Mouse (Mus musculus) embryonic facial prominence, embryonic 14.5 days (tissue): ENCODE data around the gene Tulp3. TPM values are rescaled to one million over a fixed set of nuclear protein-coding genes. Genes with fewer than 3 reads are reported as not detected.

Source experiments
- ATAC-seq: fragments of 200-750 bp; cut with Nextera tagmentation; 2 replicates; pipeline ENCODE4 v1.8.0; 2017; ENCODE audit warnings: low read depth, moderate number of reproducible peaks, moderate TSS enrichment
- DNase-seq: peaks from one replicate; pipeline ENCODE4 v3.0.0-alpha.2; 2015; ENCODE audit warnings: low spot score
- H3K27ac ChIP-seq: fragments of 300-500 bp; sonication (generic); replicated peaks from 2 replicates; pipeline ENCODE4 v1.5.1; 2014; ENCODE audit warnings: low read depth, mild to moderate bottlenecking, low read length, moderate library complexity
- H3K27me3 ChIP-seq: fragments of 300-500 bp; sonication (generic); replicated peaks from 2 replicates; pipeline ENCODE4 v1.6.1; 2014; ENCODE audit warnings: low read length; ENCODE audit not compliant: control insufficient read depth, insufficient read depth
- H3K36me3 ChIP-seq: fragments of 300-500 bp; sonication (generic); 2 replicates; pipeline ENCODE4 v1.6.1; 2014; ENCODE audit warnings: low read length, mixed read lengths; ENCODE audit not compliant: control insufficient read depth, insufficient read depth
- H3K4me1 ChIP-seq: fragments of 300-500 bp; sonication (generic); 2 replicates; pipeline ENCODE4 v1.6.1; 2014; ENCODE audit warnings: antibody characterized with exemption, low read length; ENCODE audit not compliant: control insufficient read depth, insufficient read depth
- H3K4me2 ChIP-seq: fragments of 300-500 bp; sonication (generic); 2 replicates; pipeline ENCODE4 v1.6.1; 2014; ENCODE audit warnings: low read depth, mild to moderate bottlenecking, low read length, moderate library complexity, mixed read lengths
- H3K4me3 ChIP-seq: fragments of 300-500 bp; sonication (generic); 2 replicates; pipeline ENCODE4 v1.5.1; 2014; ENCODE audit warnings: low read depth, mild to moderate bottlenecking, low read length
- H3K9ac ChIP-seq: fragments of 300-500 bp; sonication (generic); 2 replicates; pipeline ENCODE4 v1.6.1; 2014; ENCODE audit warnings: low read depth, mild to moderate bottlenecking, low read length, moderate library complexity, mixed read lengths
- H3K9me3 ChIP-seq: fragments of 300-500 bp; sonication (generic); 2 replicates; pipeline ENCODE4 v1.6.1; 2016; ENCODE audit warnings: low read length; ENCODE audit not compliant: control insufficient read depth
- WGBS: fragments of 180-500 bp; shearing (Covaris S2); extraction: QIAGEN DNeasy Blood & Tissue Kit; methylation state at CpG from one replicate; pipeline ENCODE4 v1.1.7; 2014; 5-methylcytosine and 5-hydroxymethylcytosine counted together
- polyA plus RNA-seq: library from polyadenylated mRNA; unstranded; fragments of >200 nt; fragmentation: Nextera tagmentation; extraction: Ambion mirVana; gene quantifications from 2 replicates; pipeline ENCODE4 v1.2.1, GENCODE M21; 2014

The Tulp3 gene
- polyA plus RNA-seq, 1 experiment from 2014 or later, result 21.9 TPM

DNA sequence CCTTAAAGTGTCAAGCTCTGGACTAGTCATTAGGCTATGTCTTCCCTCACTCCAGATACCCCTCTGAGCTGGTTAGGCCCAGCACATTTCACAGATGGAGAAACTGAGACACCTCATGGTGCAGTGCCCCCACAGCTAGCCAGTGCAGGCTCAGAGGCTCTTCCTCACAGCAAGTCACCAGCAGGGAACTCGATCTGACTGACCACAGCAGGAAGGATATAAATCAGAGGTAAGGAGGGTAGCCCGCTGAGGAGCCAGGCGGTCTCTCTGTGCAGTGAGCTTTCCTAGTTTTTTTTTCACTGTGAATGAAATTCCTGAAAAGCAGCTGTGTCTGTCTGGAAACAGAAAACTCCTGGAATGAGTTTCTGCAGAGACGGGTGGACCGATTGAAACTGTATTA lies 76.0 kb downstream of the Tulp3 start:
- WGBS, result 33% methylated on average over 5 of the region's 5 CpGs
- no peak for DNase-seq

DNA sequence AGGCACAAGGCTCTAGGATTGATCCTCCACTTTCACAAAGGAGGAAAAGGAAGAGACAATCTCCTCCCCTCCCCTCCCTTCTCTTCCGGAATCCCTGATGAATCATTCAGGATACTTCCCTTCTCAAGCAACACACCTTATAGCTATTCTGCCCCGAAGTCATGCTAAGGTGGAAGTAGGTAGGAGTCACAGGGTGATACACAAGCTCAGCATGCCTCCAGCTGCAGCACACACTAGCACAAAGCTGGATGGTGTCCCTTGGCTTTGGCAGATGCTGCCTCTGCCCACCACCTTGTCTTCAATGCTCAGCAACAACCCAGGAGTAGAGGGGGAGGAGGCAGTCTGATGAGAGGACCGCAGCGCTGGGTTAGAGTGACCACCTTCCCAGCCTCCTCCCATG lies 76.6 kb downstream of the Tulp3 start:
- Histone ChIP-seq H3K27me3 (no peaks in the 10 kb centered on the region), H3K9ac (no peak overlapping the region)
- no peak for ATAC-seq

More for the DNA sequence above, 76.0 kb downstream of the Tulp3 start:
- no peak overlapping the region for H3K27ac ChIP-seq
- H3K9me3 ChIP-seq, result no peaks in the 10 kb centered on the region
- H3K4me1 ChIP-seq, result peaks cover 6% of the 10 kb centered on the region
- no peak; the same call in 1 of the 2 replicates for ATAC-seq
- H3K9ac ChIP-seq, result no peak overlapping the region
- no peak overlapping the region for H3K4me2 ChIP-seq
- no peak overlapping the region for H3K4me3 ChIP-seq
- H3K27me3 ChIP-seq, result no peaks in the 10 kb centered on the region
- H3K36me3 ChIP-seq, result no peaks in the 10 kb centered on the region

DNA sequence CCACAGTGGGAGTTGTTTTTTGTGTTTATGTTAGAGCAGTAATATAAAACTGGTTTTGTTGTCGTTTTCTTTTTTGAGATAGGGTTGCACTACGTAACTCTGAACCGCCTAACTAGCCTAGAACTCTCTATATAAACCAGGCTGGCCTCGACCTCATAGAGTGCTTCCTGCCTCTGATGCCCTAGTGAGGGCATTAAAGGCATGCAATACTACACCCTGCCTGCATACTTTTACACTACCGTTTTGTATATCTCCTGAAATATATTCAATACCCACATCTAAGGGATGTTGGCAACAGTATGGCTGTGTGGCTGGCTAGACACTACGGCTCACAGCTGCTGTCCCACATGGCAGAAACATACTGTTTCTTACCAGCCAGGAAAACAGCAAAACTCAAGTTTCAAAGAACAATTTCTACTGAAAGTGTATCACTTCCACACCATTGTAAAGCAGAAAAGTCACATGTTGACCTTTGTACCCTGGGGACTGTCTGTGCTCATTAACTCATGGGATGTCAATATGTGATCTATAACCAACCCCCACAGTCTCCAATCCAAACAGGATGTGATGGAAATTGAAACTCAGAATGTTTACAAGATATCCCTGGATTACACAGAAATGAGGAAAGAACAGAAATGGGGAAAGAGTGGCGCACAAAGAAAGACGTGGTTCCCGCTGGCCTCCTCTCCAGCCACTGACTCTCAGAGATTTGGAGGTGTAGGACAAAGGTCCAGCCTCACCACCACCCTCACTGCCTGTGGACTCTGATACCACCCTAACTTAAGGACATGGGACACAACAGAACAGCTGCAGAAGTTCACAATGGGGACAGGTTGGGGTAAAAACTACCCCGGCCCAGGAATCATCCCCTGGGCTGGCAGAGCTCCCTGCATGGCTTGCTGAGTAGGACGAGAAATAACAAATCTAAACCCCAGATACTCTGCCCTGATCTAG lies 78.2 kb downstream of the Tulp3 start:
- no peaks in the 10 kb centered on the region for H3K36me3 ChIP-seq
- no peak overlapping the region for H3K27ac ChIP-seq
- no peak overlapping the region for H3K4me3 ChIP-seq
- H3K9me3 ChIP-seq, result no peaks in the 10 kb centered on the region
- H3K4me2 ChIP-seq, result no peak overlapping the region
- H3K27me3 ChIP-seq, result no peaks in the 10 kb centered on the region
- 63% methylated on average over 11 of the region's 11 CpGs for WGBS
- H3K9ac ChIP-seq, result no peak overlapping the region
- no peak for DNase-seq
- ATAC-seq, result no peak
- H3K4me1 ChIP-seq, result peaks cover 6% of the 10 kb centered on the region

More for the DNA sequence above, 76.6 kb downstream of the Tulp3 start:
- DNase-seq, result no peak
- no peaks in the 10 kb centered on the region for H3K36me3 ChIP-seq
- H3K4me1 ChIP-seq, result peaks cover 6% of the 10 kb centered on the region
- H3K4me3 ChIP-seq, result no peak overlapping the region
- H3K27ac ChIP-seq, result no peak overlapping the region
- H3K9me3 ChIP-seq, result no peaks in the 10 kb centered on the region
- H3K4me2 ChIP-seq, result no peak overlapping the region
- 72% methylated on average over 4 of the region's 4 CpGs for WGBS

DNA sequence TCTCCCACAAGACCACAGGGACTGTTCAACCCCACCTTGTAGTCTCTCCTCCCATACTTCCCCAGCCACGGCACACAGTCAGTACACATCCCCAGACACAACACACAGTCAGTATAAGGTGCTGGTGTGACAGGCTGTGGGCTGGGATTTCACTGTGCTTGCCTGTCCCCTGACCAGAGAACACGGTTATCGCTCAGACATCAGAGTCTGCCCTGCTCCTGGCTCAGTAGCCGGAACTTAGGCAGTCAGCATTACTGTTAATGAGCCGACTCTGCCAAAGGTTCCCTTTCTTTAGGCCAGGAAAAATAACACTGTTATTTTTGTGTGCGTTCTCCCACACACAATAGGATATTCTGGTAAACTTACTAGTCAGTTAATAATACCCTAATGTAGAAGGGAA lies 79.3 kb downstream of the Tulp3 start:
- DNase-seq, result no peak
- Histone ChIP-seq H3K4me1 (peaks cover 6% of the 10 kb centered on the region), H3K36me3 (no peaks in the 10 kb centered on the region), H3K4me3 (no peak overlapping the region), H3K4me2 (no peak overlapping the region), H3K9ac (no peak overlapping the region), H3K9me3 (no peaks in the 10 kb centered on the region), H3K27ac (no peak overlapping the region), H3K27me3 (no peaks in the 10 kb centered on the region)
- ATAC-seq, result no peak
- 91% methylated on average over 6 of the region's 6 CpGs for WGBS

DNA sequence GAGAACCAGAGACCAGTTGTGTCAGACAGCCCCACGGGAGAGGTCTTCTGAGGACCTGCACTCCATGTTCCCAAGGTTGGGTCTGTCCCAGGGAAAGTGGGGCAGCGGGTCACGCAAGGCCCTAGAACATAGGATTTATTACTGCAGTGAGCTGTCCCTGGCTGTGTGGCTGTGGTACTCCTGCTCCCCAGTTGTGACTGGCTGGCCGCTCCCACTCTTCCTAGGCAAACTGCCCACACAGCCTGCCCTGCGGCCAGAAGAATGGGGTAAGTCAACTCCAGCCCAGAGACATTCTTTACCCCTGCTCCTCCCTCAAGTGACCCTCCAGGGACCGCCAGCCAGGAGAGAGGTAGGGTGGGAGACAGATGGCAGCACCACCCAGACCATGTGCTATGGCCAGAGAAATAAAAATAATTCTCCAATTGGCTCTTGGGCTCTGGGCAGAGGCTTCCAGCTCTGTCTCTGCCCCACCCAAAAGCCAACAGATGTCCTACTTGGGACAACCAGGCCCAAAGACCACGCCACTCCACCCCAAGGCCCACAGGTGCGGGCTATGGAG lies 80.1 kb downstream of the Tulp3 start:
- Histone ChIP-seq H3K27ac (no peak overlapping the region), H3K4me2 (no peak overlapping the region), H3K9ac (no peak overlapping the region), H3K4me1 (peaks cover 2% of the 10 kb centered on the region), H3K9me3 (no peaks in the 10 kb centered on the region), H3K36me3 (no peaks in the 10 kb centered on the region), H3K4me3 (no peak overlapping the region), H3K27me3 (no peaks in the 10 kb centered on the region)
- 92% methylated on average over 8 of the region's 8 CpGs for WGBS
- ATAC-seq (peak; percentile 28; the same call in 1 of the 2 replicates), DNase-seq (no peak)

DNA sequence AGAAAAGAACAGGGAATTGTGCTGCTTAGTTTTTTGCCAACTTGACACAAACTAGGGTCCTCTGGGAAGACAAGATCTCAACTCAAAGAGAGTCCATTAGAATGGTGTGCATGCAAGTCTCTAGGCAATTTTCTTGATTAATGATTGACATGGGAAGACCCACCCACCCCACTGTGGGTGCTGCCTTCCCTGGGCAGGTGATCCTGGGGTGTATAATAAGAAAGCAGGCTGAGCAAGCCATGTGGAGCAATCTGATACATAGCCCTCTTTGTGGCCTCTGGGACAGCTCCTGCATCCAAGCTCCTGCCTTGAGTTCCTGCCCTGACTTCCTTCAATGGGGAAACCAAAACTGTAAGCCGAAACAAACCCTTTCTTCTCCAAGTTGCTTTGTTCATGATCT lies 82.1 kb downstream of the Tulp3 start:
- 85% methylated on average over 1 of the region's 1 CpGs for WGBS
- no peak overlapping the region for H3K9ac ChIP-seq
- no peak overlapping the region for H3K4me2 ChIP-seq
- no peaks in the 10 kb centered on the region for H3K9me3 ChIP-seq
- H3K4me3 ChIP-seq, result no peak overlapping the region
- no peaks in the 10 kb centered on the region for H3K36me3 ChIP-seq
- DNase-seq, result no peak
- ATAC-seq, result no peak
- no peaks in the 10 kb centered on the region for H3K4me1 ChIP-seq
- no peak overlapping the region for H3K27ac ChIP-seq
- no peaks in the 10 kb centered on the region for H3K27me3 ChIP-seq

DNA sequence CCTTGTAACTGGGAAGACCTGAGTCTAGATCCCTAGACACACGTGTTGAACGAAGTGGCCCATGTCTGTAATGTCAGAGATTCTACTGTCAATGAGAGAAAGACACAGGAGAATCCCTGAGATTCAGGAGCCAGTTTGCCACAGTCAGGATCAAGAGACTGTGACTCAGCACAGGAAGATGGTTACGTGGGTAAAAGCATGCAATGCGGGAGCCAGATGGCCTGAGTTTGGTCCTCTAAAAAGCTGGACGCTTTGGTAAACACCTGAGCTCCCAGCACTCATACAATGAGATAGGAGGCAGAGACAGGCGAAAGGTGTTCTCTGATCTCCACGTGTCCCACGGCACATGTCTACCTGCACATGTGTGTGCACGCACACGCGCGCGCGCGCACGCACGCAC lies 82.9 kb downstream of the Tulp3 start:
- WGBS, result 91% methylated on average over 17 of the region's 17 CpGs
- DNase-seq (no peak), ATAC-seq (no peak)
- no peak overlapping the region for H3K9ac ChIP-seq
- H3K9me3 ChIP-seq, result no peaks in the 10 kb centered on the region
- no peak overlapping the region for H3K4me2 ChIP-seq
- H3K4me1 ChIP-seq, result no peaks in the 10 kb centered on the region
- no peak overlapping the region for H3K27ac ChIP-seq
- H3K36me3 ChIP-seq, result no peaks in the 10 kb centered on the region
- H3K27me3 ChIP-seq, result no peaks in the 10 kb centered on the region
- no peak overlapping the region for H3K4me3 ChIP-seq
